Mouse (Mus musculus) kidney, postnatal 14 days (tissue): ENCODE measurements around the gene Syne3.

ENCODE experiments used
- DNase-seq: peaks from one replicate; pipeline ENCODE4 v3.0.0; 2022; ENCODE audit warnings: mixed read lengths

Syne3 gene

GRCm38 (mm10) chr12:105025271-105025946 is 15.8 kb upstream of the Syne3 start:
- DNase-seq, result peak; percentile 82

DNA sequence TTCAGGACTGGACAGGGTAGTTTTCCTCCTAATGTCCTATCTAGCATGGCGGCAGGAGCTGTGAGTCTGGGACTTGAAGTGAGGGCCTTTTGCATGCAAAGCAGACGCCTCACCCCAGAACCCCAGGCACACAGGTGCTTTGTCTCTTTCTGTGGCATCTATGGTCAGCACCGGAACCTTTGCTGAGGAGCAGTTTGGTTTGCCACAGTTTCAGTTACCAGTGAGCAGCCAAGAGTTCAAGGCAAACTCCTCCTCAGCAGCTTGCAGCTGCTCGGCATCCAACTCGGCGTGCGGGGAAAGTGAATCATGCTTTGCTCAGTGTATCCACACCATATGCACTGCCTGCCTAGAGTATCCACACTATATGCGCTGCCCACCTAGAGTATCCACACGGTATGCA is 13.2 kb upstream of the Syne3 start:
- no peak for DNase-seq

- DNase-seq, result no peak
These were observed 12.5 kb upstream of the Syne3 start for GRCm38 (mm10) chr12:105022141-105022540.

DNA sequence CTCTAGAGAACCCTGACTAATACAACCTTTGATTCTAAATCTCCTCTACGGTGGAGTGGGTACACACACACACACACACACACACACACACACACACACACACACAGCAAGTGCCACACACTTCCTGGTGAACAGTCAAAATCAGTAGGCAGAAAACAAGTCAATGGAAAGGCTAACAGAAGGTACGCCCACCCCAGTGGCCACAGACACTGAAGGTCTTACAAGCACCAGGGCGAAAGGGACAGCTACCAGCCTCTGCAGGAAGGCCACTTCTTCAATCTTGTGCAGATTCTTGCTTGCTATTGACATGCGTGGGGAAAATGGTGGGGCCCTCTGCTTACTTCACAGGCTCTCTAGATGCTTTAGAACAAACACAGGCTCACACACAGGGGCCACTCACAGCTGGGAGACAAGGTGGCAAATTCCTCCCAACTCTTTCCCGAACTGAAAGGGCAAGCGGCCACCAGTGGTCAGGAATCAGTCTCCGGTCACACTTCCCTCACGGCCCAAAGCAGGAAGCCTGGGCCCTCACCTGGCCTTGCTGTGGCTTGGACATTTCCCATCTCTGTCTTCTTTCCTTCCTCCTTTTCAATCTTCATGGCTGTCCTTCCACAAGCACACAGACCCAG is 11.9 kb upstream of the Syne3 start:
- DNase-seq, result no peak

DNA sequence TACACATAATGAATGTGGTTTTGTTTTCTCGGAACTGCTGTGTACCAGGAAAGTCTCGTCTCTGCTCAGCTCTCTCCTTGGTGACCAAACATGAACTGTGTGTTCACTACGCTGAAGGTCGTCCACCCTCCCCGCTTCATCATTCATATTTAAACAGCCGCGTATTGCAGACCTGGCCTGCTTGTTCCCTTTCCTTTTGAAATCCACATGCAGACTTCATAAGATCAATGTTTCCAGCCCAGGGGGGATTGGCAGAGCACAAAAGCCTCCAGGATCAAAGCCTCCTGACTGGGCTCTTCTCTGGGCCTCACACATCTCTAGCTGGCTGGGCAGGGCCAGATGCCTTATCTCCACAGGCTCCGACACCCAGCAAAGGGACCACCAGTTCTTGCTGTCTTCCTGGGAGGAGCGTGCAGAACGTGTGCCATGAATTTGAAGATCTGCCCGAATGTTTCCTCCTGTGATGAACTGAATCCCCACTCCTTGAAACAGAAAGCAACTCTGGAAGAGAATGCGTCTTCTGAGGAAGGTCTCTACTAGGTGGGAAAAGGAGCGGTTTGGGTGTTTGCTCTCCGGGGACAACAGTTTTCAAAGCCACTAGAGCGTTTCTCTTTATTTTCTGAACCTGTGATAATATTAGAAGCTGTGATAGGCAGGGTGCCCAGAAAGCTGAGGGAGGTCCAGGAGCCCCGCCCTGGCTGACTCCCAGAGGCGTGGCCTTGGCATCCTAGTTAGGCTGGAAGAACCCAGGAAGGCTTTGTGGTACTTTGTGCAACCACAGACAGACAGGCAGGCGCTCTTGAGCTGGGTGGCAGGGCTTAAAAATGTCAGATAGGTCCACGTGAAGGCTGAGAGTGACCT is 10.0 kb upstream of the Syne3 start:
- peak; percentile 43 for DNase-seq

GRCm38 (mm10) chr12:105016639-105017038 is 7.0 kb upstream of the Syne3 start:
- peak; percentile 87 for DNase-seq

GRCm38 (mm10) chr12:105016199-105016598 is 6.6 kb upstream of the Syne3 start:
- DNase-seq, result no peak

DNA sequence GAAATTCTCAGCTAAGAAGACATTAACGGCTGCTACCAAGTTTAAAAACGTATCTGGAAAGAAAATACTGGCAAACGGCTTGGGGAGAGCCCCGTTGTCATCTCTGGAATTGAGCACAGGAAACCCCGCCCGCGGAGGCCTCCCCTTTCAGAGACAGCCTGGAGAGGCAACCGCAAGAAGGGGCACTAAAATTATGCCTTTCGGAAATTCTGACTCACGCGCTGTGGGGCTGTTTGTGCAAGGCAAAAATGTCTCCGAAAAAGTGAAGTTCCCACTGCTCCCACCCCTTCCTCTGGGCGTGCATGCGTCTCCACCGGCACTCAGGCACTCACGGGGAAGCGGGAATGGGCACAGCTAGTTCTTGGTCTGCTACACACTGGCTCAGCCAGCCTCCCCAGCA is 3.5 kb upstream of the Syne3 start:
- DNase-seq, result peak; percentile 88

DNA sequence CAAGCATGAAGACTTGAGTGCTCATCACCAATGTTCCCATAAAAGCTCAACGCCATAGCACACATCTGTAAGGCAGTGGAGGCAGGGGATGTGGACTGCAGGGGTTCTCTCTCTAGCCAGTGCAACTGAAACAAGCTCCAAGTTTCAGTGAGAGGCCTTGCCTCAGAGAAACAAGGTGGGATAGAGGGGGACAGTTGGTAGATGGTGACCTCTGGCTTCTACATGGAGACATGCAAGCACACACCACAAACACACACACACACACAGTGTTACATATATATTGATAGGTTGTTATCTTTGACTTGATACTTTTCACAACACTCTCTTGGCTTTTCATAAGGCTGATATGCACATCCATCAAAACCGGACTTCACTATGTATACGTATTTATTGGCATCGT is 2.7 kb upstream of the Syne3 start:
- DNase-seq, result no peak

GRCm38 (mm10) chr12:105011589-105011988 is 2.0 kb upstream of the Syne3 start:
- no peak for DNase-seq

GRCm38 (mm10) chr12:105010213-105010790 is 693 bp upstream of the Syne3 start:
- no peak for DNase-seq

GRCm38 (mm10) chr12:105008752-105009178 is 844 bp downstream of the Syne3 start:
- peak; percentile 88 for DNase-seq

DNA sequence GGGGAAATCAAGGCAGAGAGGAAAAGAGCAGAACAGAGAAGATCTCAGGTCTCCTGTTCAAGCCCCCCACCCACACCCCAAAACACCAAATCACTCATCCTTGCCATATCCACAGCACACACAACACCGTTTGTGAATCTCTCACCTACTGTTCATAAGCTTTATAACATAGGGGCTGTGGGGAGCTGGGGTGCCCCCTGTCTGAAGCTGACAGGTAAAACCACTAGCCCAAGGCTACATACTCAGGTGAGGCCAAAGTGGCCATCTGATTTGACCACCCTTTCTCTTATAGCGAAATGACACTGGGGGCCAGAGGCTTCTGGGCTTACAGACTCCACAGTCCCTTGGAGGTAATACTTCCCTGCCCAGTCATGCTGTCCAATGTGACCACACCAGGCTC is 1.5 kb downstream of the Syne3 start:
- DNase-seq, result no peak

DNA sequence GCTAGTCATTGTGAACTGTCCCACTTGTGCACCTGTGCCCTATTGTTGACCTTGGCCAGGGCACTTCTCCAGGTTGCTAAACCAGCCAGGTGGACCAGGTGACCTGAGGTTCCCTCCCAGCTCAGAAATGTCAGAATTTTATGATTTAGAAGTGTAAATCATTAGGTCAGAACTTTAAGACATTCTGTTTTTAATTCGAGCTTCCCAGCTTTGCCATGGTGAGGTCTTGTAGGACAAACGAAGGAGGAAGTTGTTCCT is 4.0 kb downstream of the Syne3 start:
- peak; percentile 24 for DNase-seq

- DNase-seq, result peak; percentile 29
These were observed 4.5 kb downstream of the Syne3 start for GRCm38 (mm10) chr12:105004956-105005714.

GRCm38 (mm10) chr12:105003715-105004114 is 5.9 kb downstream of the Syne3 start:
- DNase-seq, result no peak

GRCm38 (mm10) chr12:105003158-105003557 is 6.5 kb downstream of the Syne3 start:
- no peak for DNase-seq

- DNase-seq, result no peak
These were observed 7.1 kb downstream of the Syne3 start for GRCm38 (mm10) chr12:105002340-105003132.

GRCm38 (mm10) chr12:105001317-105001716 is 8.3 kb downstream of the Syne3 start:
- DNase-seq, result no peak

DNA sequence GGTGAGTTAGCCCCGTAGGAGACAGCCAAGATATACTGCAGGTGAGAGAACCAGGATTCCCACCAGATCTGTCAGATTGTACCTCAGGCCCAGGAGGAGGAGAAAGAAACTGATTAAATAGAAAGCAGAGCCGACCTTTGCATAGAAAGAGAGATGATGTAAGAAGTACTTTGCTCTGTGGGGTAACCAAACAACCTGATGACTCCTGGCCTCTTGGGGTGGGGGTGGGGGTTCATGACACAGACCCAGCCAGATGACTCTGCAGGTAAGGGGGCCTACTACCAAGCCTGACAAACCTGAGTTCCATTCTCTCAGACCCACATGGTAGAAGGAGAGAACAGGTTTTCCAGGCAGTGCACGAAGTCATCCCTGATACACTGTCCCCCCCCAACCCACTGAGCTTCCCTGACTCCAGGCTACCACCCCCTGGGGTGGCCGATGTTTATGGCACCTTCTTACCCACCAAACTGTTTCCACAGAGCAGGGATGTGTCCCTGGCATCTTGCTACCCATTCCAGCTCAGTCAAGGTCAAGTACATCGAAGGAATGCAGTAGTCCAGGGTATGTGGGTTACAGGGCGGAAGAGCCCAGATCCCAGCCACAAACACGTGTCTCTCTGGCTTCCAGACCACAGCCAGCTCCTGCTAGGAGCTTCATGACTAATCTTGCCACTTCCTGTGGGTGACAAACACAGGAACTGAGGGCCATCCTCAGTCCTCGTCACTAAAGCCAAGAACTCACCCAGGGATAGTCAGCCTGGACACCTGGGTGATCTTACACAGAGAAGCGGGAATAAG is 8.9 kb downstream of the Syne3 start:
- DNase-seq, result peak; percentile 71

GRCm38 (mm10) chr12:104999171-104999570 is 10.4 kb downstream of the Syne3 start:
- no peak for DNase-seq
